Mouse (Mus musculus) right cerebral cortex, postnatal 4 days (tissue): ENCODE measurements at regions not wholly inside any gene's neighbourhood (a gene's known extent, or its start where the extent isn't known, plus 50 kb on each side); places are given as distances from the start of the nearest gene placed in this dataset.

Experiments
- DNase-seq: peaks from one replicate; pipeline ENCODE4 v3.0.0-alpha.2; 2022

DNA sequence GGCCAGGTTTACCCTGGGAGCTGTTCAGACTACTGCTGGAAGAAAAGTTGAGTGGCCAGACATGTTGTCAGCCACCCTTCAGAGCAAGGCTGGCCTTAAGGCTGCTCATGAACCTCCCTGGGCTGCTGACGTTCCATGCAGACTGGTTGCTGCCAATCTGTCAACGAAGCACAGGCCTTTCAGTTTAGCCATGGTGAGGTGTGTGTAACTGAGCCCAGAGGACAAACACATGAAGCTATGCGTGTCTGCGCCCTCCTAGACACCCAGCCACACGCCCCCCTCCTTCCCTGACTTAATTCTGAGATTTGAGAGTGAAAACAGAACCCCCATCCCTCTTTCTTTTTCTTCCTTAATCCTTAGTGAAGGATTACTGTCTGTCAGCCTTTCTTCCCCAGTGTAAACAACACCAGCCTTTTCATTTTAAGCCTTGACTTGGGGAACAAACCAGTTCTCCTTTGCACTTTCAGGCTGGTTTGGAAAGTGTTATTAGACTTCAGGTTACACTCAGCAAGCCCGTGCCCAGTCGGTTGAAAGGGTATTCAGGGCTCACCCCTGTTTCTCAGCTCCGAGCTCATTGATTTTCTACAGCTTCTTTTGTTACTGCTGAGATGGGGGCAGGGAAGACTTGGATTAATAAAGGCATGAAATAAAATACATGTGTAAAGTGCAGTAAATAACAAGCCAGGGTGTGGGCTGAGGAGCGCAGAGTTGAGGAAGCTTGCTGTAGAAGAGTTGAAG, 379.4 kb downstream of the Dmrt2 start:
- DNase-seq = no peak

DNA sequence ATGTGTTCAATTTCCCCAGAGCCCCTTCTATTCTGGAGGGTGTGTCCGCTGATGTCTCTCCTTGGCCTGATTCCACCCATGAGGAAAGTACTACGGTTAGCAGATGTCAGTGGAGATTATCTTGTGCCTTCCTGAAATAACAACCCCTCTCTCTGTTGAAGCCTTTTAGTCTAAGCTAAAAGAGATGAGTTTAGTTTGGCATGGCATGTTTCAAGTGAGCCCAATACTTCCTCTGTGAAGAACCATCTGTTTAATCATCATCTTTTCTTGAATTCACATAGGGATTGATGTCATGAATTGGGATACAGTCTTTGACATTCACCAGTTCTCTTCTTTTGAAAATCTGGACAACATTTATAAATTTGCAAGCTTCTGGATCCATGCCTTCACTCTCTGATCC, 387.5 kb downstream of the Dmrt2 start:
- DNase-seq = no peak

DNA sequence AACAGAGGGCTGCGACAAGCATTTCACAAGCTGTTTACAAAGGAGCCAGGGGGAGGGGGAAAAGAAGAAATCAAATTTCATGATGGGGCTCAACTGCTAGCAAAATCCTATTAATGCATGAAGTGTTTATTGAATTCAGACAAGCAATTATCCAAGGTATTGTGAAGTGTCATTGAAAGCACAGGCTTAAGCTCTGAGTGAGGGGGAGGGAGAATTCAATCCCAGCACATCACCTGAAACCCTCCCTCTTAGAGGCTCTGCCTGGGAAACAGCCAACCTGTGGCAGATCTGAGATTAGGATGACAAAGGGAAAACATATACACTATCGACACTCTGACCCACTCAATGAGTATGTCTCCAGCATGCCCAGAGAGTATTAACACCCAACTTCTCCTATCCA, 396.3 kb downstream of the Dmrt2 start:
- DNase-seq = no peak

DNA sequence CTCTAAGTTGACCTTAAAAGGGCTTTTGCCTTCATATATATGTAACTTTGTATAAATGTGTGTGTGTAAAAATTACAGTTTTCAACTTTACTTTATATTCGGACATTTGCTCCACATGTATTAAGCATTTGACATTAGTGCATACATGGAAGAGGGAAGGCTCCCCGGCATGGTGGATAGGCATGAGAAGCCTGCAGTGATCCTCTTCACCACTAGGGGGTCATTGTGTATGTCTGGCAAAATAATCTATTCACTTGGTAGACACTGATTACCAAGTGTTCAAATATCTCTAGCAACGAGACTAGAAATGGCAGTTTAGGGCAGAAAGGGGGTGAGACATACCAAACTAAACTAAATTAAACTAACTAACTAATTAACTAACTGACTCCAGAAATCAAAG, 397.7 kb downstream of the Dmrt2 start:
- DNase-seq = no peak

DNA sequence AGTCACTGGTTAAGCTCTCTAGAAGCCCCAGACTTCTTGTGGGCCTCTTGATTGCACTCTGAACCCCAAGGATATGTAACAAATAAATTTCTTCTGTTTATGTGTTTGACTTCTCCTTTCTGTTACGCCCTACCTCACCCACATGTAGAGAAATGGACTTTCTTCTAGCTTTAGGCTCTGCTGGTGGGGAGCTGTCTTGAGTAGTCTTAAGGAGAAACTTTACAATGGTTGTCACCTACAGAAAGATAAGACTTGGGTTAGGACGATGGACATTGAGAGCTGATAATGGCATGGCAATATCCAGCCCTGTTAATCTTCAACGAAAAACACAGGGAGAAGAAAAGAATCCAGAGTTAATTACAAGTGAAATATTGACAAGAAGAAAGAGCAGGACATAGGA, 416.1 kb downstream of the Dmrt2 start:
- no peak for DNase-seq

DNA sequence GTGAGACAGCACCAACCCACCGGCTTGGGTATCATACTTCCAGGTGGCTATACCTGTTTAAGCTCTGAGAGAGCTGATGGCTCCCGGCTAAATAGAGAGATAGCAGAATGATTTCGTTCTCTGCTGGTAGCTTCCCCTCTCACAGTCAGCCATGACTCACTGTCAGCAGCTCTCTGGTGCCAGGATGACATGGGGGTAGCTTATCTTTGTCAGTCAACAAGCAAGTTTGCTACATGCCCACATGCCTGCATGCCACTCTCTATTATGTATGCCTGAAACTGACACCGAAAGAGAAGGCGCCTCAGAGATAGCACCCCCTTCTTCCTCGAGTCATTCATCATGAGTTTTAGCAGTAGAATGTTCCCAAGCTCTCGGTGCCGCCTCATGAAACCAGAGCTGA, 419.2 kb downstream of the Dmrt2 start:
- DNase-seq = no peak

DNA sequence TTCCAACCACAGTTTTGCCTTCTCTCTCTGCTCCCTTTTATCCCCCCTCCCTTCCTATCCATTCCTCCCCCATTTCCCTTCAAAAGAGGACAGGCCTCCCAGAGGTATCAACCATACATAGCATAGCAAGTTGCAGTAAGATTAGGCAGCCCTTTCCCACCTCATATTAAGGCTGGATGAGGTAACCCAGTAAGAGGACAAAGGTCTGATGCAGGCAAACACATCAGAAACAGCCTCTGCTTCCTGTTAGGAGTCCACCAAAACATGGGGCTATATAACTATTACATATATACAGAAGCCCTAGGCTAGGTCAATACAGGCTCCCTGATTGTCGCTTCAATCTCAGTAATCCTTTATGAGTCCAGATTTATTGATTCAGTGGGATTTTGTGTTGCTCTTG, 421.6 kb downstream of the Dmrt2 start:
- no peak for DNase-seq

DNA sequence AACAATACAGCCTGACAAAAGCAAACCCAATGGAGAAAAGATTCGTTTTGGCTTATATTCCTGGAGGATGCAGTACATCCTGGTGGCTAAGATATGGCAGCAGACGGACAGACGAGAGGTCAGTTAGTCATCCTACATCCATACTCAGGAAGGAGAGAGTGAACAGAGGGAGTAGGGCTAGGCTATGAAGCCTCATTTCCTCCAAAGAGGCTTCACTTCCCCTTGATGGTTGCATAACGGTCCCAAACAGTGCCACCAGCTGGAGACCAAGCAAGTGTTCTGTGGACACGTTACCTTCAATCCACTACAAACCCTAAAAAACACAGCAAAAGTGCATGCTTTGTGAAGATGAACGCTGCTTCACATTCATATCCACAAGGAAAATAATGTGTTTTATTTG, 442.1 kb downstream of the Dmrt2 start:
- DNase-seq = no peak

DNA sequence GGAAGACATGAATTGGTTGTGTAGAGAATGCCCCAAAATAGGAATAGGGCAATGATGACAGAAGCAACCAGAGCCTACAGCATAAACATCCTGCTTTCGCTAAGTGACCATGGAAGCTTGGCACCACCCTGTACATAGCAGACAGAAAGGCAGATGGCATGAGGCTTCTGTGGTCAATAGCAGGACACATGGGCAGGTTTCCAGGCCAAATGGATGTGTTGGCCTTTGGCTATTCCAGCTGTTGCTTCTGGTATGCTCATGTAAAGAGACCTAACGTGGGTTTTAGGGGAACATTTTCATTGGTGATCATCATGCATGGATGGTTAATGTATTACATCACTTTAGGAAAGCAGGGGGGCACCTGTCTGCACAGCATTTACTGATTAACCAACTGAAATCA, 456.2 kb downstream of the Dmrt2 start:
- DNase-seq = no peak

DNA sequence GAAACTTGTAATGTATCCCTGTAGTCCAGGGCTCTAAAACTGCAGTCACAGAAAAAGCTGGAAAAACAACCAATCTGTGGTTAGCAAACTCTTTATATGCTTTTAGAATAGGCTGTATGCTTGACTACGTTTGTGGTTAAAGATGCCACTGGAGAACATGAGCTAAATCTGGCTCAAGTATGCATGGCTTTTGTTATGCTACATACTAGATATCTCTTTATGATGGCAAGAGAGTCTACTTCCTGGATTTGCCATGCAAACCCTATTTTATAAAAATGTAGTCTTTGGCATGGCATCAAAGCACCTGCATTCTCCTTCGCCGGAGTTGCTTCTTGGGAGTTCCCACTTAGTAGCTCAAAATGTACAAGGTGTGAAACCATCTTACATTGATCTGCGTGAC, 462.2 kb downstream of the Dmrt2 start:
- no peak for DNase-seq

DNA sequence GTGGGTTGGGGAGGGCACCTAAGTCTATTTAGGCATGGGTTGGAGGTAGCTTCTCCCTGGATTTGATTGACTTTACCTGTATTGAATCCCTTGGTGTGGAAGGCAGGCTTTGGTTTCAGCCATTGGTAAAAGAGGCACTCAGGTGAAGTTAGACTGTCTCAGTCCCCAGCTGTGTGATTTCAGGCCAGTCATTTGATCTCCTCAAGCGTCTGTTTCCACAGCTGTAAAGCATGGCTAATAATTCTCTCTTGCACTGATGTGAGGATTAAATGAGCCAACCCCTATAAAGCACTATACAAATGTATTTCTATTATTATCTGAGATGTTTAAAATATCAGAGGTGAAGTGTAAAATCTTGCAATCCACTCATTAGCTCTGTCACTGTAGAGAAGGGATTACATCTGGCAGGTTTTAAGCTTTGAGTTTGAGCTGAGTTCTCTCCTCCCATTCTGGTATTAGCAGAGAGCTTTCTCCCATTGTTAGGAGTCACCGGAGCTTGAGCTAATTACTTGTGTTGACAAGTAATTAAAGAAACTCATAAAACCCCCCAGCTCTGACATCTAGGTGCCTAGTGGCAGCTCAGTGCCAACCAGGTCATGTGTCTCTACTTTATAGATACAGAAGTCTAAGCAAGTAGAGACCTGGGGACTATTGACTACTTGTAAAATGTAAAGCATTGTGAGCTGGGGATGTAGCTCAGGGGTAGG, 463.3 kb downstream of the Dmrt2 start:
- no peak for DNase-seq

DNA sequence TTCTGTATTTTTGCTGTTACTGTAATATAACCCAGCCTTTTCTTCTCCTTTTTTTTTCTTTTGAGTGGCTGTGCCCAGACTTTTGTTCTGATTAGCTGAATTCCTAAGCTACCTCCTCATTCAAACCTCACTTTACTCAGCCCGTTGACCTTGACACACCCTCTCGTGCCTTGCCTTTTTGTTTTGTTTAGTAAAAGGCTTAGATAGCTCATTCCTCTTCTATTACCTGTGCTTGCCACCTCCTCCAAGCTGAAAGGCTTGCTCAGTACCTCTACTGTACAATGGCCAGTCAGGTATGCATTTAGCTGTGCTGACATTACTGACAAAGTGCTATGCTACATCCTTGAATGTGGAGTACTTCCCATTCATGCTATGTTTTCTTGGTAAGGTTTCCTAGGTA, 464.2 kb upstream of the Smarca2 start:
- no peak for DNase-seq

DNA sequence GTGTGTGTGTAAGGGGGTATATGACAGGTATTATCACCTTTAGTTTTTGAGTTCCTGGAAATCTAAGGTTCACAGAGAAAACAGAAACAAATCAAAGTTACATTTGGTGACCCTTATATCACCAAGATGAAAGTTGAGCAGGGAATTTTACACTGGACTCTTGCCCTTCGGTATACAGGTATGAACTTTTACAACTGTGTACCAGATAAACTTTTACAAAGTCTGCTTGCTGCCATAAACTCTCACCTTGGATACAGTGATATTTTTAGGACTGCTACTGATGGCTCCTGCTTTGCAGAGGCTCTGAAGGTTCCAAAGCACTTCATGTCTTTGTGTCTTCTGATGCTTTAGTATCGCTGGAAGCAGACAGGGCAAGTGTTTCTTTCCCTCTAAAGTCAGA, 461.3 kb upstream of the Smarca2 start:
- no peak for DNase-seq

DNA sequence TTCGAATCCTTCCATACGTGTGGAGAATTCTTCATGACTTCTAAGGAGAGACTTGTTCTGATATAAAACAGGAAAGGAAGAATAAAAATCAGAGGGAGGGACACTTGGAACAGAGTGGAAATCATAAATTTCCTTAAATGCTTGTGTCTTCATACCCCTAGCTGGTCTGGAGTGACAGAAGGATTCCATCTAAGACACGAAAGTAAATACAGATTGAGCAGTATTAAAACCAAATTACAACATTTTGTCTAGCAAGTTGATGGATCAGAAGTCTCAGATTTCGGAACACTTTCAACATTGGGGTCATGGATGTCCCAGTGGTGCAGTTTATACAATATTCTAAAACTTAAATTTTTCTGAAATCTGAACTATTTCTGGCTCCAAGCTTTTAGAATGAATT, 453.6 kb upstream of the Smarca2 start:
- DNase-seq = no peak

DNA sequence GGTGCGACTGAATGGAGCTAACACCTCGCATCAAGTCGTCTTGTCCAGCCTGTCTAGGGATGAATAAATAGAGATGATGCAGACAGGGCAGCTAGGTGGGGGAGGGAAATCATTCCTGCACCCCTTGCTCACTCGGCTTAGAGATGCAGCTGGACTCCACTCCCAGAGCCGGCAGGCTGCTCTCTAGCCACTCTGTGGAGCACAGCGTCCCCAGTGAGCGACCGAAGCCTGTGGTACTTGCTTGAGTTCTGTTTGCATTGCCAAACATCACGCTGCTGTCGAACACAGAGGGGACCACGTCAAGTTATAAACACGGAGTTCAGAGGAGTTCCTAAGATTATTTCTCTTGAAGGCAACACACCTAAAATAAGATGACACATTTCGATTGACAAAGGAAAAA, 439.9 kb upstream of the Smarca2 start:
- DNase-seq = no peak

DNA sequence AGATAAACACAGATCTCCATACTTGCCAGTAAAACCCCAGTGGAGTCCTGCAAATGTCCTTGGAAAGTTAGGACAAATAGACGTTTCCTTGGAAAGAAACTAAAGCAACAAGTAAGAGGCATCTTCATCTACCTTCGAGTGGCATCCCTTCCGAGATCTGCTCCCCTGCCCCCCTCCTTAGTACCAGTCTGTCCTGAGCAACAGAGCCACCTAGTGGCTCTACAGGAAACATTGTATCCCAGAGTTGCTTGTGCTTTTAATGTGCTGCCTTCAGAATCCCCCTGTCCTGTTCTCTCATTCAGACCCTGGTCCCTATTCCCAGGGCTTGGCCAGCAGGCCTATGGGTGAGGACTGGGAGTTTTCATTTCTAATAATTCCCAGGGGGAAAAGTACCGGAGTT, 423.1 kb upstream of the Smarca2 start:
- peak; percentile 11 for DNase-seq

DNA sequence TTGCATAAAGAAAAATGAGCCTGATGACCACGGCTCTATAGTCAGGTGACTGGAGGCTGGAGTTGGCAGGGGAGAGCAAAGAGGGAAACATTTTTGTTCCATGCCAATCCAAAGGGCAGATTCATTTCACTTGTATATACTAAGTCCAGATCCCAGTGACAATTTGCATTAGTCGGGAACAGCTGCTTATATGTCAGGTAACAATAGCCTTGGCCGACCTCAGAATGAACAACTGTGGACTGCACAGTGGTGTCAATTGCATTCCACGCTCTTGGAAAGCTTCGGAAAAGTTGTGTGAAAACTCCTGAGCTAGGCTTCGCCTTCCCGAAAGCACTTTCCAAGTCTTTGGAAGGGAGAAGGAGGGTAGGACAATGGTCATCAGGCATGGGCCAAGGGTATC, 419.8 kb upstream of the Smarca2 start:
- no peak for DNase-seq

DNA sequence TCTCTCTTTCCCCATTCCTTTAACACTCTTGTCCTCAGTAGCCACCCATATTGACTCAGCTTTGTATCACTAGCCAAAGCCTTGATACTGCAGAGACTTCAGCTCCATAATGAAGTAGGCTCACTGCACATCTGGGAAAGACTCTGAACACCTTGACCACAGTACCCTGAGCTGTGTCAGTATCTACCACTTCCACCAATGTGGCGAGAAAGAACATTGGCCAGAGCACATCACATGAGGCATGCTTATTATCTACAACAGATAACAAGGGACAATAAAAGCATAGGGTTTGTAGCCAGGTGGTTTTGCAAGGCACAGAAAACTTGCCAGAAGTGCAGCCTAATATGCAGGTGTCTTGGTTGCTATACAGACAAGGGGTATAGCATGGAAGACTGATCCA, 414.0 kb upstream of the Smarca2 start:
- no peak for DNase-seq

DNA sequence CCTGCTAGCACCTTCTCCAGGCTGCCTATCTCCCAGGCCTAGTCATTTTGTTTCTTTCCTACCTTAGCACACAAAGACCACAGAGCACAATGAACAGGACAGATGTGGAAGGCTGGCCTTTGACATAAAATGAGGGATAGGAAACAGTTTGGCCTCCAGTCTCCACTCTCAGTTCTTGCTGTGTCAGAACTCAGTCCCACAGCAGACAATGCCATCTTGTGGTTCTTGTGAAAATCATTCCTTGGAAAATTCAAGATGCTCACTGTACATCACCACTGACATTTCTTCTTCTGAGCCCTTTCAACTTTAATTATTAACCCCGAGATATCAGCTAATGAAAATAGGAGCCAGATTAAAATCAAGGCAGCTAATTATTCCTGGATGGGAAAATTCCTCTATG, 411.2 kb upstream of the Smarca2 start:
- DNase-seq = no peak

DNA sequence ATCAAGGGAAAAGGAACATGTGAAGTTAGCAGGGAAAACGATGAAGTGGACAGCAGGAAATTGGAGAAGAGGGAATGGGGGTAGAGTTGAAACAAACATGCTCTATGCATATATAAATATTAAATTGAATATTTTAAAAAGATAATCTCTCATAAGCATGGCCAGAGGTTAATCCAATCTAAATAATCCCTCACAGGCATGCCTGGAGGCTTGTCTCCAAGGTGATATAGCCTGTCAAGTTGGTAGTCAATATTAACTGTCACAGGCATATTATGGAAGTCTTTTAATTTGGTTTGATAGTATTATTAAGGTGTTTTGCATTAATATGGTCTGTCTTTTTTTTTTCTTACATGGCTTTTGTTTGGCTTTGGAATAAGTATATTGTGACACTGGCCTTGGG, 396.1 kb upstream of the Smarca2 start:
- DNase-seq = no peak

DNA sequence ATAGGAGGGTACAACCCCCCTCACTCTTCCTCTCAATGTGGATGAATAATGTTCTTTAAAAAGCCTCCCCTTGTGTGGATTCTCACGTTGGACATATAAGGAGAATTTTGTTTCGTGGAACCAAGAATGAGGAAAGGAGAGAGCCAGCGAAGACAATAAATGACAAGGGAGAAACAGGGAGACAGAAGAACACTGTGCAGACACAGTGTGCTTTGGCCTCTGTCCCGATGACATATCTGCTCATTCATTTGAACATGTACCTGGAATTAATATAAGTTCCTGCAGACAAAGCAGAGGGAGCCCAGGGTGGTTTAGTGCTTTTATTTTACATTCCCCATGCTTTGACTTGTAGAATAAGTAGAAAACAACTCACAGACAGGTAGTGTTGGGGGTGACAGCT, 370.3 kb upstream of the Smarca2 start:
- DNase-seq = no peak

DNA sequence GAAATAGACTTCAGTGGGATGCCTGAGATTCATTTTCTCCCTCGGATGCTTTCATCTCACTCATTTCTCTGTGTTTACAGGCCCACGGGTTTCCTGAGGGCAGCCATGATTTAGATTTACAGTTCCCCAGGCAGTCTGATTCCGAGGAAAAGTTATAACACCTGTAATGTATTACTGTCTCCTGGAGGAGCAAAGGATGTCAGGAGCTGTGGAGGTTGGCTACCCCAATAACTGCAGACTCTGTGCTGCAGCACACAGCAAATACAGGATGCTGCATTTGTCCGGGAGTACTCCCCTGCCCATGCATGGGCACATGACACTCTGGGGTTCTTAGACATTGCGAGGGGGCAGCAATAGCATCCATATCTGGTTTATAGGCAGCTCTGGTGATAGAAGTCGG, 360.8 kb upstream of the Smarca2 start:
- no peak for DNase-seq

DNA sequence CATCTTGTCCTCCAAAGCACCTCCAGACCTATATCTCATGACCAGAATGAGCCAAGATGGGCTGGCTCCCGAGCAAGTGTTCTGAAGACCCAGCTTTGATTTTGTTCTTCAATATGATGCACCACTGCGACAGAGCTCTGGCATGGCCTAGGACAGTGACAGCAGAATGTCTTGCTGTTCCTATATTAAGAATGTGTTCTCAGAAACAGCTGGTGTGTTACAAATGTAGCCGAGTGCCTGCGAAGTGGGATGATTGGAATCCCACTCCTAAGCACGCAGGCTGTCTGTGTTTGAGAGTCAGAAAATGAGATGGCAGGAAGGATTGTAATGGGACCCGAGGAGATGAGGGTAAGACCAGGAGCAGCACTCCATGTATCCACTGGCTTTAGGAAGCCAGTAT, 355.1 kb upstream of the Smarca2 start:
- DNase-seq = peak; percentile 5

DNA sequence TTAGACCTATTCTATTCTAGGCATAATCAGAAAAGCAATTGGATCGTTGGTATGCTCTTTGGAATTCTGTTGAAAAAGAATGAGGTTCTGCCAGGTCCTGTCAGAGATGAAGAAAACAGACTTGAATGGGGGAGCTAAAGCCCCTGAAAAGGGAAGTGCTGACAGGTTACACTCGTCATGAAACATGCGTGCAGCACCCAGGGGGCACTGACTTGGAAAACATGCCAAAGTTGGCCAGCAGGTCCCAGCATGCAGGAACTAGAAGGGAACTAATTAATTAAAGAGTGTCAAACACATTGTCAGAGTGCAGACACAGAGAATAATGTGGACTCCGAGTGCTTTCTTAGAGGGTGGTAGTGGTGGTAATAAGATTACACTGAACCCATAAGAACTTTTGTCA, 346.2 kb upstream of the Smarca2 start:
- no peak for DNase-seq

DNA sequence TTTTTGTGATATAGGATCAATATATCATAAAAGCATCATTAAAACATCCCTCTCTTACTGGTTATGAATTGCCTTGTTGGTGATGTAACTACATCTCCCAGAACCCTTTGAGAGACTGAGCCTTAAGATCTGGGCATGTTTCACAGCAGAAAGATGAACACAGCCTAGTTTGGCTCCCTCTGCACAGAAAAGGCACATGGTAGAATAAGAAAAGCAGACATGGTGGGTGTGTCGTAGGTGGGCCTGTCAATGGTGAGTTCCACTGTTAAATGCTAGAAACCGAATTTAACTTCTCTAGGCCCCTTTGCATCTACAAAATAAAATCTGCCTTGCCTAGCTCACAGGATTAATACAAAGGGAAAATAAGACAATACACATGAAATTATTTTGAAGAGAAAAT, 343.3 kb upstream of the Smarca2 start:
- DNase-seq = no peak
